Mouse (Mus musculus) C2C12 (cell line): Measurements from ENCODE around the gene Slc4a4. TPM values are rescaled to one million over a fixed set of nuclear protein-coding genes. Genes with fewer than 3 reads are reported as not detected.

ENCODE experiments used
- H3K27me3 ChIP-seq: one replicate; pipeline ENCODE4 v1.6.1; 2011; ENCODE audit not compliant: control insufficient read depth, insufficient read depth, insufficient read length
- H3K36me3 ChIP-seq: one replicate; pipeline ENCODE4 v1.6.1; 2011; ENCODE audit not compliant: control insufficient read depth, insufficient read depth
- H3K4me3 ChIP-seq: one replicate; pipeline ENCODE4 v1.5.1; 2011; ENCODE audit warnings: mild to moderate bottlenecking, control low read depth; ENCODE audit not compliant: poor library complexity, insufficient read depth, severe bottlenecking
- H3K79me2 ChIP-seq: one replicate; pipeline ENCODE4 v1.6.1; 2011; ENCODE audit not compliant: control insufficient read depth, insufficient read depth
- H3K79me3 ChIP-seq: one replicate; pipeline ENCODE4 v1.6.1; 2011; ENCODE audit warnings: low read depth, control low read depth
- H3ac ChIP-seq: one replicate; pipeline ENCODE3; 2011; ENCODE audit warnings: low read depth; ENCODE audit not compliant: control insufficient read depth, insufficient read length
- CEBPB ChIP-seq: IDR thresholded peaks from one replicate; pipeline ENCODE4 v1.6.1; 2011; ENCODE audit warnings: low read depth, mild to moderate bottlenecking, control low read depth, moderate library complexity
- CTCF ChIP-seq: IDR thresholded peaks from one replicate; pipeline ENCODE4 v1.5.1; 2011; ENCODE audit not compliant: control insufficient read depth, insufficient read depth, insufficient read length
- FOSL1 ChIP-seq: IDR thresholded peaks from one replicate; pipeline ENCODE4 v1.8.0; 2011; ENCODE audit warnings: mild to moderate bottlenecking, low read length; ENCODE audit not compliant: poor library complexity, insufficient read depth, severe bottlenecking
- MAX ChIP-seq: IDR thresholded peaks from one replicate; pipeline ENCODE4 v1.6.1; 2011; ENCODE audit warnings: mild to moderate bottlenecking, control low read depth
- MYOD1 ChIP-seq: IDR thresholded peaks from one replicate; pipeline ENCODE4 v1.6.1; 2011; ENCODE audit warnings: low read depth; ENCODE audit not compliant: control insufficient read depth, insufficient read length
- MYOG ChIP-seq: IDR thresholded peaks from one replicate; pipeline ENCODE4 v1.6.1; 2011; ENCODE audit not compliant: control insufficient read depth, insufficient read length; ENCODE audit errors: extremely low read depth
- USF1 ChIP-seq: IDR thresholded peaks from one replicate; pipeline ENCODE4 v1.6.1; 2011; ENCODE audit warnings: low read depth, mild to moderate bottlenecking, control low read depth, moderate library complexity
- polyA plus RNA-seq: library from polyadenylated mRNA; unstranded; fragments of >200 nt; fragmentation: generic; extraction: Trizol; gene quantifications from one replicate; pipeline ENCODE4 v1.2.1, GENCODE M21; 2012; ENCODE audit warnings: missing spikeins

The Slc4a4 gene
- polyA plus RNA-seq, 1 experiment, result 0.06 TPM

- no peaks in the 10 kb centered on the region for H3K79me2 ChIP-seq
- H3ac ChIP-seq, result no peak overlapping the region
- H3K27me3 ChIP-seq, result no peaks in the 10 kb centered on the region
- no peak for TF ChIP-seq MAX
- TF ChIP-seq MYOD1, result no peak
- no peak for TF ChIP-seq CEBPB
- no peak for TF ChIP-seq MYOG
- no peak for TF ChIP-seq USF1
- H3K36me3 ChIP-seq, result no peaks in the 10 kb centered on the region
- no peaks in the 10 kb centered on the region for H3K79me3 ChIP-seq
- H3K4me3 ChIP-seq, result no peak overlapping the region
These were observed 110.7 kb downstream of the Slc4a4 start for GRCm38 (mm10) chr5:88997277-88997676.

GRCm38 (mm10) chr5:88999793-89000192, 113.2 kb downstream of the Slc4a4 start:
- Histone ChIP-seq H3K4me3 (no peak overlapping the region), H3K79me2 (no peaks in the 10 kb centered on the region), H3K27me3 (no peaks in the 10 kb centered on the region), H3ac (no peak overlapping the region), H3K79me3 (no peaks in the 10 kb centered on the region), H3K36me3 (no peaks in the 10 kb centered on the region)
- TF ChIP-seq MYOD1, result no peak
- TF ChIP-seq FOSL1, result no peak
- TF ChIP-seq MAX, result no peak
- TF ChIP-seq USF1, result no peak
- TF ChIP-seq CEBPB, result no peak
- TF ChIP-seq CTCF, result no peak

GRCm38 (mm10) chr5:89000598-89000997, 114.0 kb downstream of the Slc4a4 start:
- no peak overlapping the region for H3ac ChIP-seq
- no peaks in the 10 kb centered on the region for H3K27me3 ChIP-seq
- no peaks in the 10 kb centered on the region for H3K36me3 ChIP-seq
- no peak overlapping the region for H3K4me3 ChIP-seq
- H3K79me2 ChIP-seq, result no peaks in the 10 kb centered on the region
- H3K79me3 ChIP-seq, result no peaks in the 10 kb centered on the region
- TF ChIP-seq CEBPB (no peak), MAX (no peak), MYOD1 (peak; percentile 50)

- no peak overlapping the region for H3K4me3 ChIP-seq
- TF ChIP-seq MYOG, result no peak
- no peaks in the 10 kb centered on the region for H3K79me3 ChIP-seq
These were observed 123.5 kb downstream of the Slc4a4 start for GRCm38 (mm10) chr5:89010116-89010515.

GRCm38 (mm10) chr5:89012456-89012855, 125.8 kb downstream of the Slc4a4 start:
- Histone ChIP-seq H3K79me2 (no peaks in the 10 kb centered on the region), H3ac (no peak overlapping the region), H3K79me3 (no peaks in the 10 kb centered on the region), H3K4me3 (no peak overlapping the region), H3K27me3 (no peaks in the 10 kb centered on the region), H3K36me3 (no peaks in the 10 kb centered on the region)
- TF ChIP-seq CEBPB (peak; percentile 18), MYOG (no peak), MAX (no peak), CTCF (no peak)

More at GRCm38 (mm10) chr5:89010116-89010515, 123.5 kb downstream of the Slc4a4 start:
- H3K27me3 ChIP-seq, result no peaks in the 10 kb centered on the region
- H3K36me3 ChIP-seq, result no peaks in the 10 kb centered on the region
- H3ac ChIP-seq, result no peak overlapping the region
- H3K79me2 ChIP-seq, result no peaks in the 10 kb centered on the region

GRCm38 (mm10) chr5:89014782-89015181, 128.2 kb downstream of the Slc4a4 start:
- no peak overlapping the region for H3K4me3 ChIP-seq
- no peaks in the 10 kb centered on the region for H3K27me3 ChIP-seq
- H3K79me3 ChIP-seq, result no peaks in the 10 kb centered on the region
- no peak for TF ChIP-seq MYOG
- TF ChIP-seq MYOD1, result no peak
- no peak for TF ChIP-seq CEBPB
- TF ChIP-seq FOSL1, result no peak
- TF ChIP-seq CTCF, result no peak
- TF ChIP-seq USF1, result no peak
- TF ChIP-seq MAX, result no peak
- no peak overlapping the region for H3ac ChIP-seq
- no peaks in the 10 kb centered on the region for H3K79me2 ChIP-seq
- no peaks in the 10 kb centered on the region for H3K36me3 ChIP-seq
